Comparison of ENCODE assay signal across 10 mouse cellular contexts in the genomic region with DNA sequence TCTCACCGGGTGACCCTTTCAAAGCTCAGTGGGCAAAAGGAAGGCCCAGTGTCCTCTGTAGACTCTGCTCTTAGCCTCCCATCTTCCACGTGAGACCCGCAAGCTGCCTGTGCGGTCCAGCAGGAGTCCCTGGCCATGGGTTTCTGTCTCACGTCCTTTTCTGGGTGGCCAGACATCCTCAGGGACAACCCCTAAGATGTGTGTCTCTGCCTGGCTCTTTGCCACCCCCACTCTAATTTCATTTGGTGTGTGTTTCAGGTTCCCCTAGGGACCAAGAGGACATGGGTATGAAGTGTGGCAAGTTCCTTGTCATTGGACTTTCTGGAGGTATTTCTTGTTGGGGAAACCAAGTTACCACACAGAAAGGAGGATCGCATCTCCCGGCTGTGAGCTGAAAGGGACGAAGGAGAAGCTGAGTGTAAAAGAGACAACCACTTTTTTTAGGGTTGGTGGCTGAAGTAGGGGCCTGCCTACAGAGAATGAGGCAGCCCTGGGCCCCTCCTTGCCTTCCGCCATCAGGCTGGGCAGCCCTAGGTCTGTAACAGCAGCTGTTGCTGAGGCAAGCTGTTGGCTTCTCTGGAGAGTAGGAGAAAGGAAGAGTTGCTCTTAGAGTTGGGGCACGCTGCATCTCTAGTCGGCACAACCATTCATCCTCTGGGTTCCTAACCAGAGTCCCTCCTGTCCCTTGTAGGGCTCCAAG. TPM values are rescaled to one million over a fixed set of nuclear protein-coding genes. Genes with fewer than 3 reads are reported as not detected.
DNase-seq lines count a peak whose midpoint lies in the region; ATAC-seq lines count a peak whose summit lies in the region.
"Had no signal": no experiment of that assay in that cellular context is flagged by ENCODE, and none has a peak within 500 bp of the region (broad histone marks: within the 10 kb centered on the region; RNA-seq: fewer than 3 reads in every experiment).

No protein-coding gene starts in this region.

- H3K36me3 ChIP-seq in heart, embryonic 15.5 days: no peaks in the 10 kb centered on the region
- no peaks in the 10 kb centered on the region for H3K36me3 ChIP-seq in heart, embryonic 12.5 days
- H3K36me3 ChIP-seq in neural tube, embryonic 13.5 days: no peaks in the 10 kb centered on the region
- H3K36me3 ChIP-seq in intestine, embryonic 16.5 days (ENCODE audit: control insufficient read depth, insufficient read depth, low read length): no peaks in the 10 kb centered on the region

- H3K4me2 ChIP-seq in heart, embryonic 15.5 days: no peak overlapping the region
- no peak overlapping the region for H3K4me2 ChIP-seq in heart, embryonic 12.5 days
- no peak overlapping the region for H3K4me2 ChIP-seq in neural tube, embryonic 13.5 days
- H3K4me2 ChIP-seq in intestine, embryonic 16.5 days (ENCODE audit: low read depth, low read length): no peak overlapping the region

- no peak overlapping the region for H3K9ac ChIP-seq in heart, embryonic 15.5 days
- H3K9ac ChIP-seq in heart, embryonic 12.5 days: no peak overlapping the region
- no peak overlapping the region for H3K9ac ChIP-seq in neural tube, embryonic 13.5 days
- no peak overlapping the region for H3K9ac ChIP-seq in intestine, embryonic 16.5 days (ENCODE audit: low read depth, low read length)

- peak overlapping the region; percentile 13; the same call in 1 of the 2 replicates for H3K27ac ChIP-seq in heart, embryonic 15.5 days
- no peak overlapping the region for H3K27ac ChIP-seq in heart, embryonic 12.5 days (ENCODE audit: poor library complexity, severe bottlenecking)
- peak overlapping the region; percentile 38; the same call in 1 of the 2 replicates for H3K27ac ChIP-seq in neural tube, embryonic 13.5 days (replicated peaks)
- peak overlapping the region; percentile 76 for H3K27ac ChIP-seq in intestine, embryonic 16.5 days (ENCODE audit: low read length)
- H3K27ac ChIP-seq: layer of hippocampus, adult 2 months had no signal

- H3K27me3 ChIP-seq in heart, embryonic 15.5 days: no peaks in the 10 kb centered on the region
- H3K27me3 ChIP-seq in heart, embryonic 12.5 days (replicated peaks): peaks cover 14% of the 10 kb centered on the region; the same call in 1 of the 2 replicates
- H3K27me3 ChIP-seq in neural tube, embryonic 13.5 days: no peaks in the 10 kb centered on the region
- H3K27me3 ChIP-seq in intestine, embryonic 16.5 days (replicated peaks; ENCODE audit: control insufficient read depth, insufficient read depth, low read length): no peaks in the 10 kb centered on the region

- no peak overlapping the region for H3K4me3 ChIP-seq in heart, embryonic 15.5 days
- H3K4me3 ChIP-seq in heart, embryonic 12.5 days: no peak overlapping the region
- no peak overlapping the region for H3K4me3 ChIP-seq in neural tube, embryonic 13.5 days
- no peak overlapping the region for H3K4me3 ChIP-seq in intestine, embryonic 16.5 days (ENCODE audit: low read length)
- H3K4me3 ChIP-seq: layer of hippocampus, adult 2 months had no signal

- no peaks in the 10 kb centered on the region for H3K9me3 ChIP-seq in heart, embryonic 15.5 days (replicated peaks)
- H3K9me3 ChIP-seq in heart, embryonic 12.5 days (replicated peaks): no peaks in the 10 kb centered on the region
- H3K9me3 ChIP-seq in neural tube, embryonic 13.5 days: no peaks in the 10 kb centered on the region
- H3K9me3 ChIP-seq in intestine, embryonic 16.5 days (ENCODE audit: control insufficient read depth, low read length): no peaks in the 10 kb centered on the region

- no peak for ATAC-seq in heart, embryonic 15.5 days (replicated peaks; ENCODE audit: insufficient number of reproducible peaks, insufficient read depth, low FRiP score, low read depth)
- no peak for ATAC-seq in heart, embryonic 12.5 days (ENCODE audit: insufficient number of reproducible peaks, low FRiP score)
- ATAC-seq in neural tube, embryonic 13.5 days (ENCODE audit: low read depth): 0 out of 2 replicates have a peak, but pooled peaks have one; percentile 16
- ATAC-seq in intestine, embryonic 16.5 days: 0 out of 2 replicates have a peak, but pooled peaks have one; percentile 13
- ATAC-seq: inflammation-experienced regulatory T-cells, adult 6 months had no signal

- WGBS in heart, embryonic 15.5 days: 79% methylated on average over 11 of the region's 11 CpGs
- WGBS in heart, embryonic 12.5 days: 87% methylated on average over 11 of the region's 11 CpGs
- WGBS in neural tube, embryonic 13.5 days: 82% methylated on average over 11 of the region's 11 CpGs
- 82% methylated on average over 11 of the region's 11 CpGs for WGBS in intestine, embryonic 16.5 days

- peaks cover 46% of the 10 kb centered on the region for H3K4me1 ChIP-seq in heart, embryonic 15.5 days (replicated peaks)
- H3K4me1 ChIP-seq in heart, embryonic 12.5 days (replicated peaks): peaks cover 48% of the 10 kb centered on the region
- H3K4me1 ChIP-seq in neural tube, embryonic 13.5 days (replicated peaks): peaks cover 31% of the 10 kb centered on the region
- H3K4me1 ChIP-seq in intestine, embryonic 16.5 days (ENCODE audit: control insufficient read depth, insufficient read depth, low read length): peaks cover 31% of the 10 kb centered on the region

- DNase-seq in neural tube, embryonic 10.5 days (ENCODE audit: extremely low spot score, low spot score): no peak
- DNase-seq in ovary, postnatal 10 days (ENCODE audit: low spot score): no peak
- DNase-seq in T-cell, adult 2 months (ENCODE audit: low spot score): no peak
- DNase-seq: cerebellum, adult 9-11 months had no signal

RNA-seq across cellular contexts. Expression of gene Pgf, which starts 16.5 kb away (rescaled TPM):
- 8.9 and 9.5 TPM in 2 replicates for polyA plus RNA-seq in heart, embryonic 15.5 days (2015; fragmentation: Nextera tagmentation; extraction: Ambion mirVana)
- 8.3 TPM in 2 replicates for polyA plus RNA-seq in heart, embryonic 12.5 days (2016; fragmentation: Nextera tagmentation; extraction: Ambion mirVana)
- polyA plus RNA-seq in neural tube, embryonic 13.5 days (2015; fragmentation: Nextera tagmentation; extraction: Ambion mirVana): 11.6 and 12.6 TPM in 2 replicates
- 12.4 and 14.0 TPM in 2 replicates for polyA plus RNA-seq in intestine, embryonic 16.5 days (2015; fragmentation: Nextera tagmentation; extraction: Ambion mirVana)
- polyA plus RNA-seq: inflammation-experienced regulatory T-cells, adult 6 months had no signal

RNA-seq across cellular contexts. Expression of gene Eif2b2, which starts 25.2 kb away (rescaled TPM):
- polyA plus RNA-seq in heart, embryonic 15.5 days (2015; fragmentation: Nextera tagmentation; extraction: Ambion mirVana): 50.1 and 62.3 TPM in 2 replicates
- 49.0 and 51.3 TPM in 2 replicates for polyA plus RNA-seq in heart, embryonic 12.5 days (2016; fragmentation: Nextera tagmentation; extraction: Ambion mirVana)
- polyA plus RNA-seq in neural tube, embryonic 13.5 days (2015; fragmentation: Nextera tagmentation; extraction: Ambion mirVana): 85.5 and 85.6 TPM in 2 replicates
- polyA plus RNA-seq in intestine, embryonic 16.5 days (2015; fragmentation: Nextera tagmentation; extraction: Ambion mirVana): 67.6 and 74.8 TPM in 2 replicates

RNA-seq across cellular contexts. Expression of gene Rps6kl1, which starts 43.0 kb away (rescaled TPM):
- polyA plus RNA-seq in heart, embryonic 15.5 days (2015; fragmentation: Nextera tagmentation; extraction: Ambion mirVana): 0.87 and 1.9 TPM in 2 replicates
- 1.2 and 1.6 TPM in 2 replicates for polyA plus RNA-seq in heart, embryonic 12.5 days (2016; fragmentation: Nextera tagmentation; extraction: Ambion mirVana)
- 24.0 and 28.7 TPM in 2 replicates for polyA plus RNA-seq in neural tube, embryonic 13.5 days (2015; fragmentation: Nextera tagmentation; extraction: Ambion mirVana)
- polyA plus RNA-seq in intestine, embryonic 16.5 days (2015; fragmentation: Nextera tagmentation; extraction: Ambion mirVana): 2.4 TPM in 2 replicates

Comparison
In these comparisons a context has a peak if more than half of its experiments do, and no peak if none do; other contexts are left out.
1. ATAC-seq: peak in neural tube, embryonic 13.5 days (single experiment) and intestine, embryonic 16.5 days (single experiment); none in heart, embryonic 15.5 days (single experiment) and heart, embryonic 12.5 days (single experiment).